Mouse (Mus musculus): Measurements from ENCODE around the gene Plcb1.

The Plcb1 gene

GRCm38 (mm10) chr2:135204141-135205120 is 418.6 kb downstream of the Plcb1 start:
- DNase-seq (ENCODE audit: low spot score) = no peak

GRCm38 (mm10) chr2:135208890-135209289 is 423.0 kb downstream of the Plcb1 start:
- DNase-seq (ENCODE audit: low spot score) = no peak

GRCm38 (mm10) chr2:135214746-135215448 is 429.0 kb downstream of the Plcb1 start:
- no peak for DNase-seq (ENCODE audit: low spot score)

- no peak for DNase-seq (ENCODE audit: low spot score)
Measured at GRCm38 (mm10) chr2:135219406-135219805, 433.5 kb downstream of the Plcb1 start.

GRCm38 (mm10) chr2:135225604-135226025 is 439.7 kb downstream of the Plcb1 start:
- no peak for DNase-seq (ENCODE audit: low spot score)

GRCm38 (mm10) chr2:135230262-135230661 is 444.4 kb downstream of the Plcb1 start:
- no peak for DNase-seq (ENCODE audit: low spot score)

GRCm38 (mm10) chr2:135242662-135243316 is 456.9 kb downstream of the Plcb1 start:
- no peak for DNase-seq (ENCODE audit: low spot score)

GRCm38 (mm10) chr2:135243764-135244163 is 457.9 kb downstream of the Plcb1 start:
- DNase-seq (ENCODE audit: low spot score) = no peak

- no peak for DNase-seq (ENCODE audit: low spot score)
Measured at GRCm38 (mm10) chr2:135249925-135250324, 464.1 kb downstream of the Plcb1 start.

GRCm38 (mm10) chr2:135251821-135252315 is 466.0 kb downstream of the Plcb1 start:
- DNase-seq (ENCODE audit: low spot score) = no peak

GRCm38 (mm10) chr2:135259136-135259535 is 473.3 kb downstream of the Plcb1 start:
- no peak for DNase-seq (ENCODE audit: low spot score)

- no peak for DNase-seq (ENCODE audit: low spot score)
Measured at GRCm38 (mm10) chr2:135263943-135264342, 478.1 kb downstream of the Plcb1 start.

GRCm38 (mm10) chr2:135274949-135275348 is 489.1 kb downstream of the Plcb1 start:
- DNase-seq (ENCODE audit: low spot score) = no peak

- DNase-seq (ENCODE audit: low spot score) = no peak
Measured at GRCm38 (mm10) chr2:135278506-135278905, 492.6 kb downstream of the Plcb1 start.

- no peak for DNase-seq (ENCODE audit: low spot score)
Measured at GRCm38 (mm10) chr2:135279026-135279425, 493.2 kb downstream of the Plcb1 start.

- DNase-seq (ENCODE audit: low spot score) = no peak
Measured at GRCm38 (mm10) chr2:135283783-135284182, 497.9 kb downstream of the Plcb1 start.

GRCm38 (mm10) chr2:135296184-135296769 is 510.4 kb downstream of the Plcb1 start:
- DNase-seq (ENCODE audit: low spot score) = no peak

- no peak for DNase-seq (ENCODE audit: low spot score)
Measured at GRCm38 (mm10) chr2:135300480-135300879, 514.6 kb downstream of the Plcb1 start.

GRCm38 (mm10) chr2:135302483-135302882 is 516.6 kb downstream of the Plcb1 start:
- no peak for DNase-seq (ENCODE audit: low spot score)

- no peak for DNase-seq (ENCODE audit: low spot score)
Measured at GRCm38 (mm10) chr2:135305186-135305585, 519.3 kb downstream of the Plcb1 start.

GRCm38 (mm10) chr2:135305736-135306471 is 520.0 kb downstream of the Plcb1 start:
- no peak for DNase-seq (ENCODE audit: low spot score)

Data from ovary, postnatal 14 days (tissue).